Mouse (Mus musculus): ENCODE data around the gene Krtap28-13.
A peak's percentile ranks its signal among the peaks of the same experiment; 100 is the strongest.

Gene Krtap28-13

DNA sequence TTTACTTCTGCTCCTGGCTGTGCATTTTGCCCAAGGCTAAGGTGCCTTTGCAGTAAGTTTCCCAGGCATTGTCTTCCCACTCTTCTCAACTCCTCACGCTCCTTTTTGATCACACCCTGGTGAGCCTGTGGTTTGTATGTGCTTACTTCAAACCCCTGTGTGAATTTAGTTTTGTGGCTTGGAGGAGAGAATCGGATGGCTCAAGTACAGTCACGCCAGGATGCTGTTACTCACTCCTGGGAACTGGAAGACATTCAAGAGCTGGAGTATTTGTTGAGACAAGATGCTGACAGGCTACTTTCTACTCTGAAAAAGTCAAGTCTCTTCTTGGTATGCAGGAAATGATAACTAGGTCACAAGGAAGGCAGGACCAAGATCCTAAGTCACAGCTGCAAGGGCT is 30.5 kb downstream of the Krtap28-13 start:
- DNase-seq (ENCODE audit: low read depth, low spot score), result no peak

DNA sequence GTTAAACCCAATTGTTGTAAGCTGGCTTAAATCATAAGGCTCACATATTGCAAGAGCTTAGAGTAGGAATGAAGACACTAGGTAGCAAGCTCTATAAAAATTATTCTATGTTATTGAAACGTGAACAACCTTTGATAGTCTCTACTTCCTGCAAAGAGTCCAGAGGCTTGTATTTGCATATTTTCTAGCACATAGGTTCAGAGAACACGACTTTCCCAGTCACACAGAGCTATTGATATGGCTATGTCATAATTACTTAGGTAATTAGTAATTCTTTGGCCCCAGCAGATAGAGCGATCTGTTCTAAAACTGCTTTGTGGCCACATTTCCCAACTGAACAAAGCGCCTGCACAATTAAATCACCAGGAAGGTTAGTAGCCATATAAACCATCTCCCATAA is 36.2 kb downstream of the Krtap28-13 start:
- no peak for DNase-seq (ENCODE audit: low read depth, low spot score)

DNA sequence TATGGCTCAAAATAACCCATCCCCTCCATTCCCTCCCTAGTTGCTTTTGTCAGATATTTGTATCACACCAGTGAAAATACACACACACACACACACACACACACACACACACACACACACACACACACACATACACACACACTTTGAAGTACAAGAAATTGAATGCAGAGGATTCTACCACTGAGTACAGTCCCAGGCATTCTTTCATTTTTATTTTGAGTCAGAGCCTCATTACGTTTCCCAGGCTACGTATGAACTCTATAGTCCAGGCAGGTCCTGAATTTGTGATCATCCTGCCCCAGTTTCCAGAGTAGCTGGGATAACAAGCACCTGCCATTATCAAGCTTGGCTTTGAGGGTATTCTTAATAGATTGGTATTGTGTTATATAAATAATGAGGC is 38.4 kb downstream of the Krtap28-13 start:
- DNase-seq (ENCODE audit: low read depth, low spot score), result no peak

GRCm38 (mm10) chr1:83099580-83100137 is 38.9 kb downstream of the Krtap28-13 start:
- no peak for DNase-seq (ENCODE audit: low read depth, low spot score)

- DNase-seq (ENCODE audit: low read depth, low spot score), result peak; percentile 14
Measured at GRCm38 (mm10) chr1:83101891-83102290, 41.2 kb downstream of the Krtap28-13 start.

DNA sequence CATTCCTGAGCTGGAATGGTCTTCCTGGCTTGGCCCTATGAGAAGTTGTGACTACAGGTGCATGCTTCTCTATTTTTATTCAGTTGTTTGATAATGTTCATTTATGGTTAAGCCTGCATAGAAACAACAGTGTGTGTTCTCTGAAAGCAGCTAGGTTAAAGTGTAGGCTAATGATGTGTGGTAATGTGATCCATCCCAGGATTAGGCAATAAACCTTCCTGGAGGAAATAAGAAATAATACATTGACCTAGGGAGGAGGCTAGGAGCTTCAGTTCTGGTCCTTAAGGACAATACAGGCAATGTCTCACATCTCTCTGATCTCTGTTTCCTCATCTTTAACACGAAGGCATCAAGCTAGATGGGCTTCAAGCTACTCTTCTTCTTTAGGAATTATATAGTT is 44.7 kb downstream of the Krtap28-13 start:
- no peak for DNase-seq (ENCODE audit: low read depth, low spot score)

- DNase-seq (ENCODE audit: low read depth, low spot score), result no peak
Measured at GRCm38 (mm10) chr1:83107410-83107978, 46.8 kb downstream of the Krtap28-13 start.

- DNase-seq (ENCODE audit: low read depth, low spot score), result no peak
Measured at GRCm38 (mm10) chr1:83110992-83111391, 50.3 kb downstream of the Krtap28-13 start.

Data from brain, embryonic 18.5 days (tissue).